Mouse (Mus musculus) embryonic fibroblast, embryonic 13.5 days (primary cell): ENCODE data around the gene Efl1.

Experiments used
- CTCF ChIP-seq: IDR thresholded peaks from 2 replicates; pipeline ENCODE4 v1.5.1; 2011; ENCODE audit warnings: mild to moderate bottlenecking, control low read depth, low read length, moderate library complexity, borderline replicate concordance; ENCODE audit not compliant: insufficient read depth
- POLR2A ChIP-seq: IDR thresholded peaks from 2 replicates; pipeline ENCODE4 v1.6.1; 2011; ENCODE audit warnings: low read depth, mild to moderate bottlenecking, control low read depth, low read length, moderate library complexity

GRCm38 (mm10) chr7:82722486-82723123, 74.2 kb downstream of the Efl1 start:
- TF ChIP-seq POLR2A (no peak), CTCF (no peak)
